Mouse (Mus musculus): Measurements from ENCODE around the gene Qrich2. TPM values are rescaled to one million over a fixed set of nuclear protein-coding genes. Genes with fewer than 3 reads are reported as not detected.

Gene Qrich2
- polyA plus RNA-seq, 1 experiment from 2014 or later = not detected

- no peaks in the 10 kb centered on the region for H3K9me3 ChIP-seq (ENCODE audit: control insufficient read depth, low read length)
- 89% methylated on average over 19 of the region's 19 CpGs for WGBS
- no peaks in the 10 kb centered on the region for H3K27me3 ChIP-seq (ENCODE audit: control insufficient read depth, insufficient read depth, low read length)
- ATAC-seq (replicated peaks; ENCODE audit: low FRiP score) = no peak
- no peak for DNase-seq (ENCODE audit: low spot score)
- H3K27ac ChIP-seq (ENCODE audit: low read depth, low read length) = no peak overlapping the region
- peaks cover 6% of the 10 kb centered on the region; the same call in 1 of the 2 replicates for H3K36me3 ChIP-seq (ENCODE audit: control insufficient read depth, insufficient read depth, low read length)
- H3K4me2 ChIP-seq (ENCODE audit: low read depth, low read length, severe bottlenecking) = no peak overlapping the region
- no peak overlapping the region for H3K9ac ChIP-seq (ENCODE audit: low read length)
- H3K4me3 ChIP-seq (ENCODE audit: low read depth, low read length) = no peak overlapping the region
- H3K4me1 ChIP-seq (replicated peaks; ENCODE audit: control insufficient read depth, insufficient read depth, low read length) = peaks cover 7% of the 10 kb centered on the region; the same call in 1 of the 2 replicates
These were observed 26.5 kb downstream of the Qrich2 start for GRCm38 (mm10) chr11:116439269-116440240.

- no peak overlapping the region for H3K9ac ChIP-seq (ENCODE audit: low read length)
- no peak overlapping the region for H3K4me2 ChIP-seq (ENCODE audit: low read depth, low read length, severe bottlenecking)
- DNase-seq (ENCODE audit: low spot score) (no peak), ATAC-seq (replicated peaks; ENCODE audit: low FRiP score) (no peak)
- peaks cover 7% of the 10 kb centered on the region; the same call in 1 of the 2 replicates for H3K4me1 ChIP-seq (replicated peaks; ENCODE audit: control insufficient read depth, insufficient read depth, low read length)
- no peaks in the 10 kb centered on the region for H3K9me3 ChIP-seq (ENCODE audit: control insufficient read depth, low read length)
- no peaks in the 10 kb centered on the region for H3K27me3 ChIP-seq (ENCODE audit: control insufficient read depth, insufficient read depth, low read length)
- H3K4me3 ChIP-seq (ENCODE audit: low read depth, low read length) = no peak overlapping the region
- peaks cover 6% of the 10 kb centered on the region; the same call in 1 of the 2 replicates for H3K36me3 ChIP-seq (ENCODE audit: control insufficient read depth, insufficient read depth, low read length)
- WGBS = 86% methylated on average over 11 of the region's 11 CpGs
- H3K27ac ChIP-seq (ENCODE audit: low read depth, low read length) = no peak overlapping the region
These were observed 28.5 kb downstream of the Qrich2 start for GRCm38 (mm10) chr11:116437541-116437940.

GRCm38 (mm10) chr11:116436725-116437331 is 29.2 kb downstream of the Qrich2 start:
- no peak overlapping the region for H3K4me2 ChIP-seq (ENCODE audit: low read depth, low read length, severe bottlenecking)
- ATAC-seq (replicated peaks; ENCODE audit: low FRiP score) = no peak
- peaks cover 7% of the 10 kb centered on the region; the same call in 1 of the 2 replicates for H3K4me1 ChIP-seq (replicated peaks; ENCODE audit: control insufficient read depth, insufficient read depth, low read length)

GRCm38 (mm10) chr11:116435992-116436724 is 29.9 kb downstream of the Qrich2 start:
- Histone ChIP-seq H3K27ac (ENCODE audit: low read depth, low read length) (no peak overlapping the region), H3K9me3 (ENCODE audit: control insufficient read depth, low read length) (no peaks in the 10 kb centered on the region), H3K4me3 (ENCODE audit: low read depth, low read length) (peak overlapping the region; percentile 93; the same call in 1 of the 2 replicates), H3K36me3 (ENCODE audit: control insufficient read depth, insufficient read depth, low read length) (peaks cover 6% of the 10 kb centered on the region; the same call in 1 of the 2 replicates), H3K4me2 (ENCODE audit: low read depth, low read length, severe bottlenecking) (peak overlapping the region; percentile 84; the same call in 1 of the 2 replicates), H3K27me3 (ENCODE audit: control insufficient read depth, insufficient read depth, low read length) (peaks cover 3% of the 10 kb centered on the region; the same call in 1 of the 2 replicates), H3K4me1 (replicated peaks; ENCODE audit: control insufficient read depth, insufficient read depth, low read length) (peaks cover 7% of the 10 kb centered on the region; the same call in 1 of the 2 replicates), H3K9ac (ENCODE audit: low read length) (peak overlapping the region; percentile 35)
- DNase-seq (ENCODE audit: low spot score) (no peak), ATAC-seq (replicated peaks; ENCODE audit: low FRiP score) (no peak)
- WGBS = 88% methylated on average over 5 of the region's 5 CpGs

More at GRCm38 (mm10) chr11:116436725-116437331, 29.2 kb downstream of the Qrich2 start:
- Histone ChIP-seq H3K9me3 (ENCODE audit: control insufficient read depth, low read length) (no peaks in the 10 kb centered on the region), H3K27ac (ENCODE audit: low read depth, low read length) (0 out of 2 replicates have a peak overlapping the region, but pooled peaks have one; percentile 6), H3K4me3 (ENCODE audit: low read depth, low read length) (no peak overlapping the region), H3K9ac (ENCODE audit: low read length) (peak overlapping the region; percentile 35), H3K36me3 (ENCODE audit: control insufficient read depth, insufficient read depth, low read length) (peaks cover 6% of the 10 kb centered on the region; the same call in 1 of the 2 replicates), H3K27me3 (ENCODE audit: control insufficient read depth, insufficient read depth, low read length) (no peaks in the 10 kb centered on the region)
- WGBS = 76% methylated on average over 4 of the region's 4 CpGs
- DNase-seq (ENCODE audit: low spot score) = no peak

- Histone ChIP-seq H3K27ac (ENCODE audit: low read depth, low read length) (peak overlapping the region; percentile 84), H3K9ac (ENCODE audit: low read length) (peak overlapping the region; percentile 96), H3K4me1 (replicated peaks; ENCODE audit: control insufficient read depth, insufficient read depth, low read length) (peaks cover 7% of the 10 kb centered on the region; the same call in 1 of the 2 replicates), H3K9me3 (ENCODE audit: control insufficient read depth, low read length) (no peaks in the 10 kb centered on the region), H3K4me2 (ENCODE audit: low read depth, low read length, severe bottlenecking) (peak overlapping the region; percentile 84), H3K4me3 (ENCODE audit: low read depth, low read length) (peak overlapping the region; percentile 93), H3K36me3 (ENCODE audit: control insufficient read depth, insufficient read depth, low read length) (peaks cover 6% of the 10 kb centered on the region; the same call in 1 of the 2 replicates), H3K27me3 (ENCODE audit: control insufficient read depth, insufficient read depth, low read length) (peaks cover 3% of the 10 kb centered on the region; the same call in 1 of the 2 replicates)
- no peak for DNase-seq (ENCODE audit: low spot score)
- 51% methylated on average over 12 of the region's 12 CpGs for WGBS
- no peak for ATAC-seq (replicated peaks; ENCODE audit: low FRiP score)
These were observed 30.9 kb downstream of the Qrich2 start for GRCm38 (mm10) chr11:116434967-116435752.

GRCm38 (mm10) chr11:116434287-116434966 is 31.6 kb downstream of the Qrich2 start:
- DNase-seq (ENCODE audit: low spot score) = peak; percentile 85
- Histone ChIP-seq H3K4me1 (replicated peaks; ENCODE audit: control insufficient read depth, insufficient read depth, low read length) (peaks cover 7% of the 10 kb centered on the region; the same call in 1 of the 2 replicates), H3K9ac (ENCODE audit: low read length) (peak overlapping the region; percentile 96), H3K36me3 (ENCODE audit: control insufficient read depth, insufficient read depth, low read length) (peaks cover 6% of the 10 kb centered on the region; the same call in 1 of the 2 replicates), H3K4me2 (ENCODE audit: low read depth, low read length, severe bottlenecking) (peak overlapping the region; percentile 84), H3K27ac (ENCODE audit: low read depth, low read length) (peak overlapping the region; percentile 84), H3K27me3 (ENCODE audit: control insufficient read depth, insufficient read depth, low read length) (peaks cover 3% of the 10 kb centered on the region; the same call in 1 of the 2 replicates), H3K9me3 (ENCODE audit: control insufficient read depth, low read length) (no peaks in the 10 kb centered on the region), H3K4me3 (ENCODE audit: low read depth, low read length) (peak overlapping the region; percentile 93)
- peak; percentile 10; the same call in 1 of the 2 replicates for ATAC-seq (replicated peaks; ENCODE audit: low FRiP score)
- WGBS = under 1% methylated on average over 40 of the region's 67 CpGs

Data from forebrain, embryonic 11.5 days (tissue).